Comparison of ENCODE assay signal across 9 mouse cellular contexts in genomic region chr19:46479306-46480075, GRCm38 (mm10). TPM values are rescaled to one million over a fixed set of nuclear protein-coding genes. Genes with fewer than 3 reads are reported as not detected.
DNase-seq lines count a peak whose midpoint lies in the region; ATAC-seq and TF ChIP-seq lines count a peak whose summit lies in the region.
"Had no signal": no experiment of that assay in that cellular context is flagged by ENCODE, and none has a peak within 500 bp of the region (broad histone marks: within the 10 kb centered on the region; RNA-seq: fewer than 3 reads in every experiment).

No protein-coding gene starts in this region.

- no peak overlapping the region for H3K4me3 ChIP-seq in forebrain, embryonic 12.5 days (replicated peaks)
- no peak overlapping the region for H3K4me3 ChIP-seq in forebrain, embryonic 14.5 days (ENCODE audit: low read depth, low read length)
- H3K4me3 ChIP-seq in ES-E14 (ENCODE audit: insufficient read depth in 1 of 2, low read depth in 1 of 2, low read length in 2 of 2, poor library complexity in 1 of 2, severe bottlenecking in 1 of 2): 0 out of 4 replicates have a peak overlapping the region, but pooled peaks of 1 of the 2 experiments have one; percentile 11
- H3K4me3 ChIP-seq in hindbrain, embryonic 16.5 days (ENCODE audit: low read length): no peak overlapping the region
- H3K4me3 ChIP-seq in midbrain, embryonic 15.5 days: no peak overlapping the region

- peak overlapping the region; percentile 14; the same call in 1 of the 2 replicates for H3K27ac ChIP-seq in forebrain, embryonic 12.5 days
- no peak overlapping the region for H3K27ac ChIP-seq in forebrain, embryonic 14.5 days (ENCODE audit: low read depth, low read length)
- peak overlapping the region; percentile 61; the same call in 1 of the 2 replicates for H3K27ac ChIP-seq in ES-E14 (ENCODE audit: insufficient read depth, low read depth, low read length, poor library complexity, severe bottlenecking)
- H3K27ac ChIP-seq in hindbrain, embryonic 16.5 days (ENCODE audit: low read depth, low read length): 0 out of 2 replicates have a peak overlapping the region, but pooled peaks have one; percentile 14
- no peak overlapping the region for H3K27ac ChIP-seq in midbrain, embryonic 15.5 days

- no peak overlapping the region for H3K9ac ChIP-seq in forebrain, embryonic 12.5 days
- H3K9ac ChIP-seq in forebrain, embryonic 14.5 days (ENCODE audit: low read length): no peak overlapping the region
- peak overlapping the region; percentile 28; the same call in 1 of the 2 replicates for H3K9ac ChIP-seq in ES-E14 (ENCODE audit: insufficient read depth, low read depth, low read length, poor library complexity, severe bottlenecking)
- no peak overlapping the region for H3K9ac ChIP-seq in hindbrain, embryonic 16.5 days (ENCODE audit: low read depth, low read length)
- no peak overlapping the region for H3K9ac ChIP-seq in midbrain, embryonic 15.5 days

- no peak for DNase-seq in forebrain, embryonic 14.5 days (ENCODE audit: low spot score)
- no peak for DNase-seq in ES-E14 (ENCODE audit: low read depth, low spot score)
- peak; percentile 68 for DNase-seq in lung, postnatal 14 days
- no peak for DNase-seq in layer of hippocampus, postnatal 25 days (ENCODE audit: extremely low spot score in 1 of 2, low spot score in 1 of 2)
- no peak for DNase-seq in cerebellum, postnatal 10 days
- DNase-seq: B cell, adult 2 months had no signal

- no peaks in the 10 kb centered on the region for H3K27me3 ChIP-seq in forebrain, embryonic 12.5 days
- no peaks in the 10 kb centered on the region for H3K27me3 ChIP-seq in forebrain, embryonic 14.5 days (replicated peaks; ENCODE audit: control insufficient read depth, insufficient read depth, low read length)
- H3K27me3 ChIP-seq in hindbrain, embryonic 16.5 days (replicated peaks; ENCODE audit: control insufficient read depth, insufficient read depth, low read length): no peaks in the 10 kb centered on the region
- H3K27me3 ChIP-seq in midbrain, embryonic 15.5 days (replicated peaks): no peaks in the 10 kb centered on the region

- WGBS in forebrain, embryonic 12.5 days: 82% methylated on average over 21 of the region's 21 CpGs
- 82% methylated on average over 21 of the region's 21 CpGs for WGBS in forebrain, embryonic 14.5 days
- 71% methylated on average over 21 of the region's 21 CpGs for WGBS in hindbrain, embryonic 16.5 days
- WGBS in midbrain, embryonic 15.5 days: 82% methylated on average over 21 of the region's 21 CpGs

- ATAC-seq in forebrain, embryonic 12.5 days (ENCODE audit: low FRiP score): no peak
- no peak for ATAC-seq in forebrain, embryonic 14.5 days
- no peak for ATAC-seq in hindbrain, embryonic 16.5 days
- no peak for ATAC-seq in midbrain, embryonic 15.5 days (replicated peaks)

- in situ Hi-C loops in ES-E14 (cut with MboI; ENCODE audit: low sequenced_read_pairs in 2 of 2, unreplicated experiment in 2 of 2): no loop called here

- H3K36me3 ChIP-seq in forebrain, embryonic 12.5 days (replicated peaks): peaks cover 58% of the 10 kb centered on the region
- peaks cover 28% of the 10 kb centered on the region for H3K36me3 ChIP-seq in forebrain, embryonic 14.5 days (ENCODE audit: control insufficient read depth, insufficient read depth, low read length)
- H3K36me3 ChIP-seq in ES-E14 (ENCODE audit: control insufficient read depth, insufficient read depth, low read length, poor library complexity, severe bottlenecking): peaks cover 2% of the 10 kb centered on the region; the same call in 1 of the 2 replicates
- H3K36me3 ChIP-seq in hindbrain, embryonic 16.5 days (ENCODE audit: control insufficient read depth, insufficient read depth, low read length): no peaks in the 10 kb centered on the region
- no peaks in the 10 kb centered on the region for H3K36me3 ChIP-seq in midbrain, embryonic 15.5 days (replicated peaks)

- peaks cover 54% of the 10 kb centered on the region for H3K4me1 ChIP-seq in forebrain, embryonic 12.5 days
- H3K4me1 ChIP-seq in forebrain, embryonic 14.5 days (ENCODE audit: control insufficient read depth, insufficient read depth, low read length): 0 out of 2 replicates have a peak, but pooled peaks cover 2% of the 10 kb centered on the region
- peaks cover 14 to 62% of the 10 kb centered on the region in 2 experiments for H3K4me1 ChIP-seq in ES-E14 (ENCODE audit: control insufficient read depth in 2 of 2, insufficient read depth in 2 of 2, low read length in 2 of 2, poor library complexity in 1 of 2)
- peaks cover 22% of the 10 kb centered on the region; the same call in 1 of the 2 replicates for H3K4me1 ChIP-seq in hindbrain, embryonic 16.5 days (ENCODE audit: control insufficient read depth, insufficient read depth, low read depth, low read length)
- H3K4me1 ChIP-seq in midbrain, embryonic 15.5 days: peaks cover 39% of the 10 kb centered on the region

- H3K9me3 ChIP-seq in forebrain, embryonic 12.5 days: no peaks in the 10 kb centered on the region
- H3K9me3 ChIP-seq in forebrain, embryonic 14.5 days (replicated peaks; ENCODE audit: control insufficient read depth, low read length): no peaks in the 10 kb centered on the region
- no peaks in the 10 kb centered on the region for H3K9me3 ChIP-seq in ES-E14 (ENCODE audit: control insufficient read depth, insufficient read depth, low read depth, low read length)
- no peaks in the 10 kb centered on the region for H3K9me3 ChIP-seq in hindbrain, embryonic 16.5 days (ENCODE audit: control insufficient read depth, low read length)
- no peaks in the 10 kb centered on the region for H3K9me3 ChIP-seq in midbrain, embryonic 15.5 days

- no peak overlapping the region for H3K4me2 ChIP-seq in forebrain, embryonic 12.5 days
- H3K4me2 ChIP-seq in forebrain, embryonic 14.5 days (ENCODE audit: low read length): no peak overlapping the region
- no peak overlapping the region for H3K4me2 ChIP-seq in hindbrain, embryonic 16.5 days (ENCODE audit: low read length)
- no peak overlapping the region for H3K4me2 ChIP-seq in midbrain, embryonic 15.5 days

TF ChIP-seq in ES-E14, 5 proteins besides CTCF, POLR2A, EP300 and RAD21:
- TF ChIP-seq ZC3H11A (IDR thresholded peaks at IDR 0.05; ENCODE audit: borderline replicate concordance, low read depth, low read length): no peak
- no peak for TF ChIP-seq ZNF384 (IDR thresholded peaks at IDR 0.05; ENCODE audit: low read depth, low read length)
- TF ChIP-seq HCFC1 (IDR thresholded peaks at IDR 0.05; ENCODE audit: borderline replicate concordance, insufficient read depth, low read length): no peak
- no peak for TF ChIP-seq MAFK (IDR thresholded peaks at IDR 0.05; ENCODE audit: insufficient read depth, low read depth, low read length)
- TF ChIP-seq CHD2 (IDR thresholded peaks at IDR 0.05; ENCODE audit: low read depth, low read length): no peak

RNA-seq across cellular contexts. Expression of gene Trim8, which starts 22.0 kb away (rescaled TPM):
- 33.9 and 35.1 TPM in 2 replicates for polyA plus RNA-seq in forebrain, embryonic 12.5 days (2016; fragmentation: Nextera tagmentation; extraction: Ambion mirVana)
- polyA plus RNA-seq in forebrain, embryonic 14.5 days (2014; fragmentation: Nextera tagmentation; extraction: Ambion mirVana): 23.0 and 24.8 TPM in 2 replicates
- 26.1 and 33.2 TPM in 2 replicates for total RNA-seq in ES-E14 (2012; rRNA removed)
- 23.4 and 27.6 TPM in 2 replicates for polyA plus RNA-seq in hindbrain, embryonic 16.5 days (2015; fragmentation: Nextera tagmentation; extraction: Ambion mirVana)
- polyA plus RNA-seq in midbrain, embryonic 15.5 days (2015; fragmentation: Nextera tagmentation; extraction: Ambion mirVana): 29.9 and 30.5 TPM in 2 replicates
- 100 to 1,000 TPM; 105 to 109 TPM for total RNA-seq in layer of hippocampus, postnatal 25 days (2021)

Comparison
In these comparisons a context has a peak if more than half of its experiments do, and no peak if none do; other contexts are left out.
1. H3K27ac ChIP-seq: peak in forebrain, embryonic 12.5 days (single experiment), ES-E14 (single experiment) and hindbrain, embryonic 16.5 days (single experiment); none in forebrain, embryonic 14.5 days (single experiment) and midbrain, embryonic 15.5 days (single experiment).